Comparison of ENCODE assay signal across 11 mouse cellular contexts in genomic region chr11:6604604-6604936, GRCm38 (mm10). TPM values are rescaled to one million over a fixed set of nuclear protein-coding genes. Genes with fewer than 3 reads are reported as not detected.
DNase-seq lines count a peak whose midpoint lies in the region; ATAC-seq and TF ChIP-seq lines count a peak whose summit lies in the region.
"Had no signal": no experiment of that assay in that cellular context is flagged by ENCODE, and none has a peak within 500 bp of the region (broad histone marks: within the 10 kb centered on the region; RNA-seq: fewer than 3 reads in every experiment).

No protein-coding gene starts in this region.

- no peak for TF ChIP-seq CTCF in heart, postnatal 0 days (IDR thresholded peaks at IDR 0.05; ENCODE audit: low read depth)

- intact Hi-C loops in heart, postnatal 36 days (cut with DNase I): no loop called here

- H3K4me2 ChIP-seq in heart, postnatal 0 days (ENCODE audit: low read depth, low read length): peak overlapping the region; percentile 62
- H3K4me2 ChIP-seq in intestine, embryonic 16.5 days (ENCODE audit: low read depth, low read length): peak overlapping the region; percentile 70; the same call in 1 of the 2 replicates
- H3K4me2 ChIP-seq in neural tube, embryonic 15.5 days: peak overlapping the region; percentile 89

- H3K27ac ChIP-seq in heart, postnatal 0 days (ENCODE audit: low read depth): no peak overlapping the region
- H3K27ac ChIP-seq in forebrain, embryonic 10.5 days: 0 out of 2 replicates have a peak overlapping the region, but pooled peaks have one; percentile 65
- no peak overlapping the region for H3K27ac ChIP-seq in intestine, embryonic 16.5 days (ENCODE audit: low read length)
- H3K27ac ChIP-seq in neural tube, embryonic 15.5 days (replicated peaks): peak overlapping the region; percentile 99

- H3K4me1 ChIP-seq in heart, postnatal 0 days (ENCODE audit: control insufficient read depth, insufficient read depth): peaks cover 20% of the 10 kb centered on the region
- H3K4me1 ChIP-seq in forebrain, embryonic 10.5 days: peaks cover 49% of the 10 kb centered on the region
- peaks cover 21% of the 10 kb centered on the region for H3K4me1 ChIP-seq in intestine, embryonic 16.5 days (ENCODE audit: control insufficient read depth, insufficient read depth, low read length)
- peaks cover 74% of the 10 kb centered on the region for H3K4me1 ChIP-seq in neural tube, embryonic 15.5 days

- no peaks in the 10 kb centered on the region for H3K9me3 ChIP-seq in heart, postnatal 0 days (replicated peaks; ENCODE audit: control insufficient read depth, low read length)
- no peaks in the 10 kb centered on the region for H3K9me3 ChIP-seq in forebrain, embryonic 10.5 days
- H3K9me3 ChIP-seq in intestine, embryonic 16.5 days (ENCODE audit: control insufficient read depth, low read length): no peaks in the 10 kb centered on the region
- no peaks in the 10 kb centered on the region for H3K9me3 ChIP-seq in neural tube, embryonic 15.5 days (replicated peaks)

- TF ChIP-seq EP300 in heart, postnatal 0 days (IDR thresholded peaks at IDR 0.05; ENCODE audit: low read depth): no peak

- H3K4me3 ChIP-seq in heart, postnatal 0 days (ENCODE audit: low read depth, low read length): no peak overlapping the region
- peak overlapping the region; percentile 55 for H3K4me3 ChIP-seq in forebrain, embryonic 10.5 days
- peak overlapping the region; percentile 49 for H3K4me3 ChIP-seq in intestine, embryonic 16.5 days (ENCODE audit: low read length)
- peak overlapping the region; percentile 56 for H3K4me3 ChIP-seq in neural tube, embryonic 15.5 days (replicated peaks)

- DNase-seq in heart, postnatal 0 days (ENCODE audit: low spot score): no peak
- DNase-seq in heart, postnatal 36 days: no peak
- DNase-seq in forebrain, embryonic 10.5 days (ENCODE audit: extremely low spot score, low spot score): no peak
- no peak for DNase-seq in urinary bladder, postnatal 10 days (ENCODE audit: low spot score)
- no peak for DNase-seq in embryo, embryonic 11 days

- peaks cover 37% of the 10 kb centered on the region for H3K27me3 ChIP-seq in heart, postnatal 0 days (ENCODE audit: control insufficient read depth, insufficient read depth, low read length)
- peaks cover 53% of the 10 kb centered on the region for H3K27me3 ChIP-seq in forebrain, embryonic 10.5 days (ENCODE audit: poor library complexity, severe bottlenecking)
- peaks cover 21% of the 10 kb centered on the region; the same call in 1 of the 2 replicates for H3K27me3 ChIP-seq in intestine, embryonic 16.5 days (replicated peaks; ENCODE audit: control insufficient read depth, insufficient read depth, low read length)
- no peaks in the 10 kb centered on the region for H3K27me3 ChIP-seq in neural tube, embryonic 15.5 days (replicated peaks)
- H3K27me3 ChIP-seq: CH12.LX had no signal

- no peak overlapping the region for H3K9ac ChIP-seq in heart, postnatal 0 days (replicated peaks; ENCODE audit: low read depth, low read length)
- no peak overlapping the region for H3K9ac ChIP-seq in intestine, embryonic 16.5 days (ENCODE audit: low read depth, low read length)
- H3K9ac ChIP-seq in neural tube, embryonic 15.5 days (replicated peaks): peak overlapping the region; percentile 68

- H3K36me3 ChIP-seq in heart, postnatal 0 days (replicated peaks; ENCODE audit: control insufficient read depth, insufficient read depth, low read length): no peaks in the 10 kb centered on the region
- no peaks in the 10 kb centered on the region for H3K36me3 ChIP-seq in forebrain, embryonic 10.5 days (replicated peaks)
- no peaks in the 10 kb centered on the region for H3K36me3 ChIP-seq in intestine, embryonic 16.5 days (ENCODE audit: control insufficient read depth, insufficient read depth, low read length)
- peaks cover 22% of the 10 kb centered on the region for H3K36me3 ChIP-seq in neural tube, embryonic 15.5 days

- ATAC-seq in heart, postnatal 0 days (ENCODE audit: insufficient read depth, low read depth): no peak
- no peak for ATAC-seq in intestine, embryonic 16.5 days
- ATAC-seq in neural tube, embryonic 15.5 days (ENCODE audit: low FRiP score): no peak
- no peak for ATAC-seq in megakaryocyte, adult 5-6 weeks (ENCODE audit: poor library complexity, severe bottlenecking)

RNA-seq across cellular contexts. Expression of gene Nacad, which starts 1.3 kb away (rescaled TPM):
- total RNA-seq in heart, postnatal 0 days (2014; rRNA removed; ENCODE audit: low replicate concordance): 0.95 and 2.5 TPM in 2 replicates
- 1.2 TPM in 2 replicates for polyA plus RNA-seq in heart, postnatal 0 days (2015; fragmentation: Nextera tagmentation; extraction: Ambion mirVana)
- 1 to 10 TPM in 1 of 2 experiments, under 1 TPM in 1; 0.92 to 1.0 TPM for total RNA-seq in heart, postnatal 36 days (2021)
- polyA plus RNA-seq in forebrain, embryonic 10.5 days (2016; fragmentation: Nextera tagmentation; extraction: Ambion mirVana): 6.2 and 7.1 TPM in 2 replicates
- polyA plus RNA-seq in intestine, embryonic 16.5 days (2015; fragmentation: Nextera tagmentation; extraction: Ambion mirVana): 5.5 and 7.1 TPM in 2 replicates
- 66.7 and 78.2 TPM in 2 replicates for polyA plus RNA-seq in neural tube, embryonic 15.5 days (2015; fragmentation: Nextera tagmentation; extraction: Ambion mirVana)
- 0.23 TPM in 1 of 2 replicates, not detected in the other for total RNA-seq in megakaryocyte, adult 5-6 weeks (2015)
- total RNA-seq in megakaryocyte, adult 5-6 weeks (2017): not detected in 2 replicates

RNA-seq across cellular contexts. Expression of gene Tbrg4, which starts 21.3 kb away (rescaled TPM):
- 62.5 and 82.9 TPM in 2 replicates for total RNA-seq in heart, postnatal 0 days (2014; rRNA removed; ENCODE audit: low replicate concordance)
- 52.5 and 65.8 TPM in 2 replicates for polyA plus RNA-seq in heart, postnatal 0 days (2015; fragmentation: Nextera tagmentation; extraction: Ambion mirVana)
- 10 to 100 TPM; 93.4 to 98.4 TPM for total RNA-seq in heart, postnatal 36 days (2021)
- polyA plus RNA-seq in forebrain, embryonic 10.5 days (2016; fragmentation: Nextera tagmentation; extraction: Ambion mirVana): 71.2 and 80.0 TPM in 2 replicates
- 64.0 and 64.2 TPM in 2 replicates for polyA plus RNA-seq in intestine, embryonic 16.5 days (2015; fragmentation: Nextera tagmentation; extraction: Ambion mirVana)
- polyA plus RNA-seq in neural tube, embryonic 15.5 days (2015; fragmentation: Nextera tagmentation; extraction: Ambion mirVana): 34.2 and 39.9 TPM in 2 replicates
- total RNA-seq in megakaryocyte, adult 5-6 weeks (2015): 15.3 and 17.3 TPM in 2 replicates
- 9.4 and 10.6 TPM in 2 replicates for total RNA-seq in megakaryocyte, adult 5-6 weeks (2017)

RNA-seq across cellular contexts. Expression of gene Wap, which starts 33.9 kb away (rescaled TPM):
- total RNA-seq in heart, postnatal 0 days (2014; rRNA removed; ENCODE audit: low replicate concordance): not detected in 2 replicates
- polyA plus RNA-seq in heart, postnatal 0 days (2015; fragmentation: Nextera tagmentation; extraction: Ambion mirVana): not detected in 2 replicates
- not detected for total RNA-seq in heart, postnatal 36 days (2021)
- polyA plus RNA-seq in forebrain, embryonic 10.5 days (2016; fragmentation: Nextera tagmentation; extraction: Ambion mirVana): not detected in 2 replicates
- not detected in 2 replicates for polyA plus RNA-seq in intestine, embryonic 16.5 days (2015; fragmentation: Nextera tagmentation; extraction: Ambion mirVana)
- polyA plus RNA-seq in neural tube, embryonic 15.5 days (2015; fragmentation: Nextera tagmentation; extraction: Ambion mirVana): not detected in 2 replicates
- total RNA-seq in megakaryocyte, adult 5-6 weeks (2015): not detected in 2 replicates
- not detected in 2 replicates for total RNA-seq in megakaryocyte, adult 5-6 weeks (2017)
- total RNA-seq: CH12.LX; gastrocnemius, adult 18-20 months had no signal
- polyA plus RNA-seq: spleen, adult 2 months had no signal

RNA-seq across cellular contexts. Expression of gene Ramp3, which starts 53.8 kb away (rescaled TPM):
- total RNA-seq in heart, postnatal 0 days (2014; rRNA removed; ENCODE audit: low replicate concordance): 4.6 and 16.9 TPM in 2 replicates
- 5.0 TPM in 2 replicates for polyA plus RNA-seq in heart, postnatal 0 days (2015; fragmentation: Nextera tagmentation; extraction: Ambion mirVana)
- 1 to 10 TPM; 5.8 to 8.0 TPM for total RNA-seq in heart, postnatal 36 days (2021)
- 5.4 and 5.6 TPM in 2 replicates for polyA plus RNA-seq in forebrain, embryonic 10.5 days (2016; fragmentation: Nextera tagmentation; extraction: Ambion mirVana)
- 4.6 and 5.2 TPM in 2 replicates for polyA plus RNA-seq in intestine, embryonic 16.5 days (2015; fragmentation: Nextera tagmentation; extraction: Ambion mirVana)
- polyA plus RNA-seq in neural tube, embryonic 15.5 days (2015; fragmentation: Nextera tagmentation; extraction: Ambion mirVana): 29.9 and 32.1 TPM in 2 replicates
- total RNA-seq in megakaryocyte, adult 5-6 weeks (2015): 0.30 TPM in 1 of 2 replicates, not detected in the other
- 0.11 TPM in 1 of 2 replicates, not detected in the other for total RNA-seq in megakaryocyte, adult 5-6 weeks (2017)

RNA-seq across cellular contexts. Expression of gene Ccm2, which starts 57.9 kb away (rescaled TPM):
- total RNA-seq in heart, postnatal 0 days (2014; rRNA removed; ENCODE audit: low replicate concordance): 54.4 and 56.9 TPM in 2 replicates
- polyA plus RNA-seq in heart, postnatal 0 days (2015; fragmentation: Nextera tagmentation; extraction: Ambion mirVana): 38.4 and 41.9 TPM in 2 replicates
- 10 to 100 TPM; 24.1 to 30.2 TPM for total RNA-seq in heart, postnatal 36 days (2021)
- 99.5 and 107 TPM in 2 replicates for polyA plus RNA-seq in forebrain, embryonic 10.5 days (2016; fragmentation: Nextera tagmentation; extraction: Ambion mirVana)
- 67.7 and 69.9 TPM in 2 replicates for polyA plus RNA-seq in intestine, embryonic 16.5 days (2015; fragmentation: Nextera tagmentation; extraction: Ambion mirVana)
- 96.2 and 107 TPM in 2 replicates for polyA plus RNA-seq in neural tube, embryonic 15.5 days (2015; fragmentation: Nextera tagmentation; extraction: Ambion mirVana)
- 32.2 and 32.4 TPM in 2 replicates for total RNA-seq in megakaryocyte, adult 5-6 weeks (2015)
- 63.5 and 63.9 TPM in 2 replicates for total RNA-seq in megakaryocyte, adult 5-6 weeks (2017)

Comparison
In these comparisons a context has a peak if more than half of its experiments do, and no peak if none do; other contexts are left out.
1. H3K27ac ChIP-seq: peak in forebrain, embryonic 10.5 days (single experiment) and neural tube, embryonic 15.5 days (single experiment); none in heart, postnatal 0 days (single experiment) and intestine, embryonic 16.5 days (single experiment).
2. Peak in every context shown above with its lines, with median percentiles within 50 percentile points of each other: H3K4me2 ChIP-seq.